Mouse (Mus musculus) midbrain, embryonic 12.5 days (tissue): Measurements from ENCODE around the gene Hist1h2bg. TPM values are rescaled to one million over a fixed set of nuclear protein-coding genes. Genes with fewer than 3 reads are reported as not detected.
"Not testable (repeated sequence)": the region's sequence is repeated elsewhere in the genome, so short reads cannot be mapped to it uniquely, and the experiment has no call there.

ENCODE experiments used
- ATAC-seq: fragments of 200-750 bp; cut with Nextera tagmentation; 2 replicates; pipeline ENCODE4 v1.8.0; 2017; ENCODE audit warnings: low read depth, moderate TSS enrichment, moderate library complexity; ENCODE audit not compliant: low FRiP score
- H3K27ac ChIP-seq: fragments of 300-500 bp; sonication (generic); replicated peaks from 2 replicates; pipeline ENCODE4 v1.5.1; 2016; ENCODE audit warnings: mild to moderate bottlenecking
- H3K27me3 ChIP-seq: fragments of 300-500 bp; sonication (generic); 2 replicates; pipeline ENCODE4 v1.6.1; 2016; ENCODE audit warnings: mild to moderate bottlenecking
- H3K36me3 ChIP-seq: fragments of 300-500 bp; sonication (generic); 2 replicates; pipeline ENCODE4 v1.6.1; 2016
- H3K4me1 ChIP-seq: fragments of 300-500 bp; sonication (generic); 2 replicates; pipeline ENCODE4 v1.6.1; 2016
- H3K4me2 ChIP-seq: fragments of 300-500 bp; sonication (generic); replicated peaks from 2 replicates; pipeline ENCODE4 v1.6.1; 2016; ENCODE audit warnings: mild to moderate bottlenecking, moderate library complexity
- H3K4me3 ChIP-seq: fragments of 300-500 bp; sonication (generic); 2 replicates; pipeline ENCODE4 v1.5.1; 2016; ENCODE audit warnings: mild to moderate bottlenecking
- H3K9ac ChIP-seq: fragments of 300-500 bp; sonication (generic); replicated peaks from 2 replicates; pipeline ENCODE4 v1.6.1; 2016; ENCODE audit warnings: mild to moderate bottlenecking, moderate library complexity
- H3K9me3 ChIP-seq: fragments of 300-500 bp; sonication (generic); 2 replicates; pipeline ENCODE4 v1.6.1; 2016; ENCODE audit warnings: mild to moderate bottlenecking
- WGBS: fragments of 180-500 bp; shearing (Covaris S2); methylation state at CpG from one replicate; pipeline ENCODE4 v1.1.7; 2016; 5-methylcytosine and 5-hydroxymethylcytosine counted together
- polyA plus RNA-seq: library from polyadenylated mRNA; unstranded; fragments of >200 nt; fragmentation: Nextera tagmentation; extraction: Ambion mirVana; gene quantifications from 2 replicates; pipeline ENCODE4 v1.2.1, GENCODE M21; 2016

The Hist1h2bg gene
- polyA plus RNA-seq, 1 experiment from 2014 or later, result 13.0 TPM

GRCm38 (mm10) chr13:23532262-23533075 lies 38.7 kb upstream of the Hist1h2bg start:
- H3K27ac ChIP-seq, result peak overlapping the region; percentile 97
- no peaks in the 10 kb centered on the region for H3K36me3 ChIP-seq
- no peaks in the 10 kb centered on the region for H3K27me3 ChIP-seq
- no peaks in the 10 kb centered on the region for H3K9me3 ChIP-seq
- peak overlapping the region; percentile 56 for H3K4me3 ChIP-seq
- 22% methylated on average over 9 of the region's 9 CpGs for WGBS
- peaks cover 34% of the 10 kb centered on the region for H3K4me1 ChIP-seq
- H3K4me2 ChIP-seq, result peak overlapping the region; percentile 66
- peak overlapping the region; percentile 81 for H3K9ac ChIP-seq
- no peak for ATAC-seq

GRCm38 (mm10) chr13:23533560-23534367 lies 37.4 kb upstream of the Hist1h2bg start, which contains the start of gene Hist1h2af:
Gene Hist1h2af, plus strand, starts transcription at chr13:23533906.
- Histone ChIP-seq H3K27ac (peak within 1 kb of the TSS; percentile 97), H3K4me1 (peaks cover 36% of the 10 kb centered on the region), H3K9ac (peak within 1 kb of the TSS; percentile 66), H3K4me2 (peak within 1 kb of the TSS; percentile 66), H3K4me3 (peak within 1 kb of the TSS; percentile 56)
- under 1% methylated on average over 29 of the region's 53 CpGs for WGBS
- not testable (repeated sequence) for H3K27me3 ChIP-seq, H3K9me3 ChIP-seq, H3K36me3 ChIP-seq
- peak; percentile 45 for ATAC-seq

GRCm38 (mm10) chr13:23534368-23535131 lies 36.6 kb upstream of the Hist1h2bg start:
- Histone ChIP-seq H3K9ac (peak overlapping the region; percentile 66), H3K9me3 (no peaks in the 10 kb centered on the region), H3K36me3 (no peaks in the 10 kb centered on the region), H3K27me3 (no peaks in the 10 kb centered on the region), H3K4me1 (peaks cover 36% of the 10 kb centered on the region), H3K27ac (peak overlapping the region; percentile 97), H3K4me3 (peak overlapping the region; percentile 56), H3K4me2 (peak overlapping the region; percentile 66)
- ATAC-seq, result peak; percentile 3; the same call in 1 of the 2 replicates
- under 1% methylated on average over 15 of the region's 15 CpGs for WGBS

GRCm38 (mm10) chr13:23535137-23536075 lies 35.8 kb upstream of the Hist1h2bg start, which contains the start of gene Hist1h3g:
Gene Hist1h3g, plus strand, starts transcription at chr13:23535422.
- H3K36me3 ChIP-seq, H3K9me3 ChIP-seq, H3K27me3 ChIP-seq: not testable (repeated sequence)
- Histone ChIP-seq H3K4me2 (peak within 1 kb of the TSS; percentile 66), H3K9ac (peak within 1 kb of the TSS; percentile 66), H3K4me1 (peaks cover 32% of the 10 kb centered on the region), H3K27ac (peak within 1 kb of the TSS; percentile 97), H3K4me3 (peak within 1 kb of the TSS; percentile 56)
- 0% methylated on average over 46 of the region's 62 CpGs for WGBS
- peak; percentile 92 for ATAC-seq

- Histone ChIP-seq H3K27ac (peak overlapping the region; percentile 56), H3K9me3 (no peaks in the 10 kb centered on the region), H3K36me3 (no peaks in the 10 kb centered on the region), H3K4me2 (peak overlapping the region; percentile 66), H3K27me3 (no peaks in the 10 kb centered on the region), H3K4me1 (peaks cover 32% of the 10 kb centered on the region), H3K9ac (peak overlapping the region; percentile 62), H3K4me3 (peak overlapping the region; percentile 56)
- WGBS, result 21% methylated on average over 7 of the region's 7 CpGs
- ATAC-seq, result no peak
Measured at GRCm38 (mm10) chr13:23536076-23536822, 34.9 kb upstream of the Hist1h2bg start.

GRCm38 (mm10) chr13:23537006-23537710 lies 34.0 kb upstream of the Hist1h2bg start:
- H3K27me3 ChIP-seq, result no peaks in the 10 kb centered on the region
- H3K9ac ChIP-seq, result no peak overlapping the region
- WGBS, result 79% methylated on average over 3 of the region's 3 CpGs
- H3K27ac ChIP-seq, result no peak overlapping the region
- no peaks in the 10 kb centered on the region for H3K9me3 ChIP-seq
- H3K4me1 ChIP-seq, result peaks cover 29% of the 10 kb centered on the region
- peak overlapping the region; percentile 13 for H3K4me3 ChIP-seq
- no peak for ATAC-seq
- no peaks in the 10 kb centered on the region for H3K36me3 ChIP-seq
- H3K4me2 ChIP-seq, result peak overlapping the region; percentile 66

- H3K9ac ChIP-seq, result no peak overlapping the region
- H3K27ac ChIP-seq, result no peak overlapping the region
Measured at GRCm38 (mm10) chr13:23538249-23538648, 32.9 kb upstream of the Hist1h2bg start.

GRCm38 (mm10) chr13:23539821-23540220 lies 31.4 kb upstream of the Hist1h2bg start:
- not testable (repeated sequence) for H3K27me3 ChIP-seq, H3K4me2 ChIP-seq, H3K9ac ChIP-seq, ATAC-seq, H3K4me3 ChIP-seq, H3K36me3 ChIP-seq, H3K9me3 ChIP-seq, H3K27ac ChIP-seq
- H3K4me1 ChIP-seq, result peaks cover 15% of the 10 kb centered on the region
- 67% methylated on average over 1 of the region's 1 CpGs for whole genome bisulfite sequencing

More at GRCm38 (mm10) chr13:23538249-23538648, 32.9 kb upstream of the Hist1h2bg start:
- Histone ChIP-seq H3K4me1 (peaks cover 22% of the 10 kb centered on the region), H3K9me3 (no peaks in the 10 kb centered on the region), H3K36me3 (no peaks in the 10 kb centered on the region), H3K4me2 (no peak overlapping the region), H3K27me3 (no peaks in the 10 kb centered on the region), H3K4me3 (no peak overlapping the region)
- ATAC-seq, result no peak
- 83% methylated on average over 5 of the region's 5 CpGs for WGBS

- no peaks in the 10 kb centered on the region for H3K36me3 ChIP-seq
- H3K9ac ChIP-seq, result no peak overlapping the region
- H3K27ac ChIP-seq, result no peak overlapping the region
- no peak overlapping the region for H3K4me3 ChIP-seq
- H3K9me3 ChIP-seq, result no peaks in the 10 kb centered on the region
- peaks cover 15% of the 10 kb centered on the region for H3K4me1 ChIP-seq
- ATAC-seq, result no peak
- no peak overlapping the region for H3K4me2 ChIP-seq
- WGBS, result 84% methylated on average over 3 of the region's 3 CpGs
- no peaks in the 10 kb centered on the region for H3K27me3 ChIP-seq
Measured at GRCm38 (mm10) chr13:23541497-23541896, 29.7 kb upstream of the Hist1h2bg start.
